Mouse (Mus musculus): ENCODE data around the gene Nme1. TPM values are rescaled to one million over a fixed set of nuclear protein-coding genes. Genes with fewer than 3 reads are reported as not detected.
A peak's percentile ranks its signal among the peaks of the same experiment; 100 is the strongest.

The Nme1 gene
- total and polyA plus RNA-seq, 2 experiments from 2014 or later = 46.2 to 383 TPM

GRCm38 (mm10) chr11:93954738-93955255 lies 13.5 kb downstream of the Nme1 start:
- Histone ChIP-seq H3K9me3 (ENCODE audit: low read length) (no peaks in the 10 kb centered on the region), H3K36me3 (ENCODE audit: insufficient read depth, low read length) (peaks cover 16% of the 10 kb centered on the region), H3K4me1 (ENCODE audit: insufficient read depth, low read length) (no peaks in the 10 kb centered on the region; the same call in 1 of the 2 replicates), H3K4me2 (ENCODE audit: low read depth, low read length, poor library complexity, severe bottlenecking) (peak overlapping the region; percentile 85), H3K9ac (replicated peaks; ENCODE audit: low read length, poor library complexity, severe bottlenecking) (peak overlapping the region; percentile 72), H3K4me3 (ENCODE audit: low read depth, low read length) (peak overlapping the region; percentile 52), H3K27me3 (ENCODE audit: insufficient read depth, low read length) (no peaks in the 10 kb centered on the region), H3K27ac (ENCODE audit: low read depth, low read length) (peak overlapping the region; percentile 66)
- DNase-seq (ENCODE audit: low spot score) (no peak), ATAC-seq (ENCODE audit: low FRiP score) (peak; percentile 58; the same call in 1 of the 2 replicates)
- TF ChIP-seq CTCF (IDR thresholded peaks at IDR 0.05) = no peak
- WGBS = 48% methylated on average over 13 of the region's 13 CpGs

DNA sequence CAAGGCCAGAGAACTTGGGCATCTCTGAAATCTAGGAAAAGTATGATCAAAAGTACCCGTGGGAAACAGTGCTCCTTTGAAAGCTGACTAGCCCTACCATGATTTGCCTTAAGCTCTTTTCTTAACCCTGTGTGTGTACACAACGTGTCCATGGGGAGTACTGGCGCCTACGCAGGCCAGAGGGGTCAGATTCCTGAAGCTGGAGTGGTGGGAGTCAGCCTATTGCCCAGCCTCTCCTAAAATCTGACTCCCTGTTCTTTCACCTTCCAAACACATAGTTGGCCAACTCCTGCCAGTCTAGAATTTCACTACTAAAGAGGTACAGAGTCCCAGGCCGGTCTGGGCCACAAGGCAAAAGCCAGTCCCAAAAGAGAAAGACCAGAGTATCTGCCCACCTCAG lies 15.9 kb downstream of the Nme1 start:
- ATAC-seq (ENCODE audit: low FRiP score) = no peak
- Histone ChIP-seq H3K9me3 (ENCODE audit: low read length) (no peaks in the 10 kb centered on the region), H3K9ac (replicated peaks; ENCODE audit: low read length, poor library complexity, severe bottlenecking) (no peak overlapping the region), H3K4me2 (ENCODE audit: low read depth, low read length, poor library complexity, severe bottlenecking) (no peak overlapping the region), H3K27ac (ENCODE audit: low read depth, low read length) (no peak overlapping the region), H3K4me3 (ENCODE audit: low read depth, low read length) (no peak overlapping the region), H3K36me3 (ENCODE audit: insufficient read depth, low read length) (peaks cover 13% of the 10 kb centered on the region), H3K27me3 (ENCODE audit: insufficient read depth, low read length) (no peaks in the 10 kb centered on the region), H3K4me1 (ENCODE audit: insufficient read depth, low read length) (no peaks in the 10 kb centered on the region; the same call in 1 of the 2 replicates)
- TF ChIP-seq CTCF (IDR thresholded peaks at IDR 0.05) = no peak
- DNase-seq (ENCODE audit: low spot score) = no peak
- WGBS = 75% methylated on average over 5 of the region's 5 CpGs

GRCm38 (mm10) chr11:93950045-93950444 lies 18.3 kb downstream of the Nme1 start:
- Histone ChIP-seq H3K4me3 (ENCODE audit: low read depth, low read length) (no peak overlapping the region), H3K9ac (replicated peaks; ENCODE audit: low read length, poor library complexity, severe bottlenecking) (no peak overlapping the region), H3K4me1 (ENCODE audit: insufficient read depth, low read length) (no peaks in the 10 kb centered on the region), H3K27me3 (ENCODE audit: insufficient read depth, low read length) (no peaks in the 10 kb centered on the region), H3K27ac (ENCODE audit: low read depth, low read length) (no peak overlapping the region), H3K4me2 (ENCODE audit: low read depth, low read length, poor library complexity, severe bottlenecking) (no peak overlapping the region), H3K9me3 (ENCODE audit: low read length) (no peaks in the 10 kb centered on the region), H3K36me3 (ENCODE audit: insufficient read depth, low read length) (peaks cover 13% of the 10 kb centered on the region)
- DNase-seq (ENCODE audit: low spot score) (no peak), ATAC-seq (ENCODE audit: low FRiP score) (no peak)
- WGBS = 91% methylated on average over 1 of the region's 1 CpGs
- peak; percentile 29 for TF ChIP-seq CTCF (IDR thresholded peaks at IDR 0.05)

GRCm38 (mm10) chr11:93948887-93949567 lies 19.3 kb downstream of the Nme1 start:
- peaks cover 13% of the 10 kb centered on the region for H3K36me3 ChIP-seq (ENCODE audit: insufficient read depth, low read length)
- no peak overlapping the region for H3K4me2 ChIP-seq (ENCODE audit: low read depth, low read length, poor library complexity, severe bottlenecking)
- WGBS = 92% methylated on average over 9 of the region's 9 CpGs
- no peak overlapping the region for H3K4me3 ChIP-seq (ENCODE audit: low read depth, low read length)
- no peak overlapping the region for H3K27ac ChIP-seq (ENCODE audit: low read depth, low read length)
- no peaks in the 10 kb centered on the region for H3K4me1 ChIP-seq (ENCODE audit: insufficient read depth, low read length)
- TF ChIP-seq CTCF (IDR thresholded peaks at IDR 0.05) = no peak
- no peak overlapping the region for H3K9ac ChIP-seq (replicated peaks; ENCODE audit: low read length, poor library complexity, severe bottlenecking)
- DNase-seq (ENCODE audit: low spot score) = no peak
- ATAC-seq (ENCODE audit: low FRiP score) = no peak
- no peaks in the 10 kb centered on the region for H3K27me3 ChIP-seq (ENCODE audit: insufficient read depth, low read length)
- H3K9me3 ChIP-seq (ENCODE audit: low read length) = no peaks in the 10 kb centered on the region

DNA sequence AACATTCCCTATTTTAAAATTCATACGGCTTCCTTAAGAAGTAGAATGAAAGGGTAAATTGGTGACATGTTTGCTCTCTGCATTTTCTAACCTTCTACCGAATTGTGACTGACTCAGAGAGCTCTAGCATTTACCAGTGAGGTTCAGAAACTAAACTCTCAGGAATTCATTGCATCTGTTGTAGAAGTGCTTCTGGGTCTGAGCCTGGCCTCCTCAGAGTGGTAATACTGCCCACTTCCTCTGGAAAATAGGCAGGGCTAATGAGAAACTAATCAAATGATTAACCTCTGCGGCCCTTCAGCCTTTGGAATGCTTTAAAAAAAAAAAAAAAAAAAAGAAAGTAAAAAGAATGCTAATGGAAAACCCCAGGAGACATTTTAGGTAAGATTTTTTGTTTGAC lies 23.3 kb downstream of the Nme1 start:
- H3K4me3 ChIP-seq (ENCODE audit: low read depth, low read length) = no peak overlapping the region
- no peaks in the 10 kb centered on the region for H3K27me3 ChIP-seq (ENCODE audit: insufficient read depth, low read length)
- H3K4me2 ChIP-seq (ENCODE audit: low read depth, low read length, poor library complexity, severe bottlenecking) = no peak overlapping the region
- ATAC-seq (ENCODE audit: low FRiP score) (no peak), DNase-seq (ENCODE audit: low spot score) (no peak)
- no peak for TF ChIP-seq CTCF (IDR thresholded peaks at IDR 0.05)
- H3K36me3 ChIP-seq (ENCODE audit: insufficient read depth, low read length) = peaks cover 17% of the 10 kb centered on the region
- WGBS = 87% methylated on average over 3 of the region's 3 CpGs
- no peak overlapping the region for H3K9ac ChIP-seq (replicated peaks; ENCODE audit: low read length, poor library complexity, severe bottlenecking)
- H3K4me1 ChIP-seq (ENCODE audit: insufficient read depth, low read length) = no peaks in the 10 kb centered on the region
- no peak overlapping the region for H3K27ac ChIP-seq (ENCODE audit: low read depth, low read length)
- no peaks in the 10 kb centered on the region for H3K9me3 ChIP-seq (ENCODE audit: low read length)

DNA sequence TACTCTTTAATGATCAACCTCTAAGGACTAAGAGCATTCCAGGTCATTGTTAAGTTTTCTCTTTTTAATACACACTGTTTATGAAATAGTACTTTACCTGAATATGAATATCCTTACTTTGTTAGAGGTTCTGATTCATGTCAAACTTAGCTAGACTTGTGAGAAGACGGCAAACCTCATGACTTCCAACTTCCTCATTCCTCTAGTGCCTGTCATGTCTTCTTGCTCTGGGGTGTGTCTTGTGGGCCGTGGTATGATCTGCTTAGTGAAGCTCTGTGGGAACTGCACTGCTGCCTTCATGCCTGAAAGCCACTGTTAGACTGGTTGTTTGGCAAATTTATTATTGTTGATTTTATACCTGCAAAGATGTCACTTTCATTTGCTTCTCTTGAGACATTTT lies 27.4 kb downstream of the Nme1 start:
- DNase-seq (ENCODE audit: low spot score) (no peak), ATAC-seq (ENCODE audit: low FRiP score) (no peak)
- Histone ChIP-seq H3K9me3 (ENCODE audit: low read length) (no peaks in the 10 kb centered on the region), H3K4me1 (ENCODE audit: insufficient read depth, low read length) (no peaks in the 10 kb centered on the region), H3K4me2 (ENCODE audit: low read depth, low read length, poor library complexity, severe bottlenecking) (no peak overlapping the region), H3K36me3 (ENCODE audit: insufficient read depth, low read length) (peaks cover 19% of the 10 kb centered on the region), H3K27me3 (ENCODE audit: insufficient read depth, low read length) (no peaks in the 10 kb centered on the region), H3K27ac (ENCODE audit: low read depth, low read length) (no peak overlapping the region), H3K4me3 (ENCODE audit: low read depth, low read length) (no peak overlapping the region), H3K9ac (replicated peaks; ENCODE audit: low read length, poor library complexity, severe bottlenecking) (no peak overlapping the region)
- 87% methylated on average over 2 of the region's 2 CpGs for WGBS
- TF ChIP-seq CTCF (IDR thresholded peaks at IDR 0.05) = no peak

Data from midbrain, postnatal 0 days (tissue).